Mouse (Mus musculus): ENCODE measurements around the gene Acp2.
"Not testable (repeated sequence)": the region's sequence is repeated elsewhere in the genome, so short reads cannot be mapped to it uniquely, and the experiment has no call there.

Acp2 gene

GRCm38 (mm10) chr2:91194624-91195332 is 7.9 kb upstream of the Acp2 start:
- peak; percentile 48; the same call in 1 of the 2 replicates for ATAC-seq (ENCODE audit: low TSS enrichment)

- peak; percentile 45 for ATAC-seq (ENCODE audit: low TSS enrichment)
Measured at GRCm38 (mm10) chr2:91196577-91197001, 6.1 kb upstream of the Acp2 start.

- peak; percentile 54 for ATAC-seq (ENCODE audit: low TSS enrichment)
Measured at GRCm38 (mm10) chr2:91198888-91199287, 3.8 kb upstream of the Acp2 start.

GRCm38 (mm10) chr2:91202972-91203656 is 429 bp downstream of the Acp2 start:
- no peak for ATAC-seq (ENCODE audit: low TSS enrichment)

GRCm38 (mm10) chr2:91206254-91206775 is 3.6 kb downstream of the Acp2 start:
- ATAC-seq (ENCODE audit: low TSS enrichment), result no peak

GRCm38 (mm10) chr2:91213311-91213710 is 10.6 kb downstream of the Acp2 start:
- ATAC-seq (ENCODE audit: low TSS enrichment), result no peak

- ATAC-seq (ENCODE audit: low TSS enrichment), result peak; percentile 18; the same call in 1 of the 2 replicates
Measured at GRCm38 (mm10) chr2:91217032-91217431, 14.3 kb downstream of the Acp2 start.

- ATAC-seq (ENCODE audit: low TSS enrichment), result no peak
Measured at GRCm38 (mm10) chr2:91220501-91220900, 17.8 kb downstream of the Acp2 start.

- peak; percentile 55; the same call in 1 of the 2 replicates for ATAC-seq (ENCODE audit: low TSS enrichment)
Measured at GRCm38 (mm10) chr2:91223614-91224013, 20.9 kb downstream of the Acp2 start.

GRCm38 (mm10) chr2:91229735-91230134 is 27.1 kb downstream of the Acp2 start:
- ATAC-seq (ENCODE audit: low TSS enrichment), result peak; percentile 95

GRCm38 (mm10) chr2:91236601-91237510 is 34.2 kb downstream of the Acp2 start, which contains the start of gene Ddb2:
TSS of gene Ddb2 (minus strand) at chr2:91236982.
- ATAC-seq (ENCODE audit: low TSS enrichment), result peak; percentile 96

GRCm38 (mm10) chr2:91237511-91238080 is 34.9 kb downstream of the Acp2 start:
- not testable (repeated sequence) for ATAC-seq (ENCODE audit: low TSS enrichment)

GRCm38 (mm10) chr2:91242547-91242946 is 39.9 kb downstream of the Acp2 start:
- no peak for ATAC-seq (ENCODE audit: low TSS enrichment)

- peak; percentile 98 for ATAC-seq (ENCODE audit: low TSS enrichment)
Measured at GRCm38 (mm10) chr2:91243416-91243815, 40.7 kb downstream of the Acp2 start.

GRCm38 (mm10) chr2:91244557-91245228 is 42.0 kb downstream of the Acp2 start:
- no peak for ATAC-seq (ENCODE audit: low TSS enrichment)

GRCm38 (mm10) chr2:91248366-91248765 is 45.7 kb downstream of the Acp2 start:
- ATAC-seq (ENCODE audit: low TSS enrichment), result no peak

- no peak for ATAC-seq (ENCODE audit: low TSS enrichment)
Measured at GRCm38 (mm10) chr2:91252001-91252400, 49.3 kb downstream of the Acp2 start.

GRCm38 (mm10) chr2:91252512-91252911 is 49.8 kb downstream of the Acp2 start:
- no peak for ATAC-seq (ENCODE audit: low TSS enrichment)

- no peak for ATAC-seq (ENCODE audit: low TSS enrichment)
Measured at GRCm38 (mm10) chr2:91254725-91255380, 52.2 kb downstream of the Acp2 start.

- peak; percentile 57 for ATAC-seq (ENCODE audit: low TSS enrichment)
Measured at GRCm38 (mm10) chr2:91255661-91256150, 53.0 kb downstream of the Acp2 start, which contains the start of gene Pacsin3. TSS of gene Pacsin3 (plus strand) at chr2:91255954.
